Mouse (Mus musculus) 3134 (cell line): ENCODE measurements around the gene Polr2j.

Source experiments
- DNase-seq: peaks from one replicate; pipeline ENCODE4 v3.0.0-alpha.2; 2011; ENCODE audit warnings: low spot score; ENCODE audit not compliant: insufficient read length; ENCODE audit errors: extremely low read depth

Polr2j gene

GRCm38 (mm10) chr5:136115891-136116783 lies at the start of gene Polr2j:
Polr2j (plus strand) TSS chr5:136116631.
- DNase-seq = peak; percentile 95

- no peak for DNase-seq
These were observed 47.0 kb upstream of the Polr2j start for GRCm38 (mm10) chr5:136069411-136069810.

GRCm38 (mm10) chr5:136073051-136073450 lies 43.4 kb upstream of the Polr2j start:
- no peak for DNase-seq

GRCm38 (mm10) chr5:136073526-136073925 lies 42.9 kb upstream of the Polr2j start:
- no peak for DNase-seq

GRCm38 (mm10) chr5:136075076-136075475 lies 41.4 kb upstream of the Polr2j start:
- no peak for DNase-seq

GRCm38 (mm10) chr5:136076284-136076683 lies 40.1 kb upstream of the Polr2j start:
- no peak for DNase-seq

GRCm38 (mm10) chr5:136077001-136077550 lies 39.4 kb upstream of the Polr2j start:
- DNase-seq = no peak

- no peak for DNase-seq
These were observed 38.3 kb upstream of the Polr2j start for GRCm38 (mm10) chr5:136078136-136078535.

GRCm38 (mm10) chr5:136082345-136082744 lies 34.1 kb upstream of the Polr2j start:
- no peak for DNase-seq

- DNase-seq = peak; percentile 92
These were observed 32.7 kb upstream of the Polr2j start, which contains the start of gene Rasa4 for GRCm38 (mm10) chr5:136083669-136084107. Rasa4 (plus strand) TSS chr5:136083916.

- no peak for DNase-seq
These were observed 32.1 kb upstream of the Polr2j start for GRCm38 (mm10) chr5:136084144-136084881.

GRCm38 (mm10) chr5:136084891-136085651 lies 31.4 kb upstream of the Polr2j start:
- DNase-seq = peak; percentile 81

- DNase-seq = no peak
These were observed 30.1 kb upstream of the Polr2j start for GRCm38 (mm10) chr5:136086290-136086689.

- no peak for DNase-seq
These were observed 27.4 kb upstream of the Polr2j start for GRCm38 (mm10) chr5:136088821-136089575.

- no peak for DNase-seq
These were observed 24.5 kb upstream of the Polr2j start for GRCm38 (mm10) chr5:136091927-136092326.

GRCm38 (mm10) chr5:136094249-136095010 lies 22.0 kb upstream of the Polr2j start:
- peak; percentile 92 for DNase-seq

- no peak for DNase-seq
These were observed 21.3 kb upstream of the Polr2j start for GRCm38 (mm10) chr5:136095089-136095488.

- DNase-seq = no peak
These were observed 17.9 kb upstream of the Polr2j start for GRCm38 (mm10) chr5:136098536-136098935.
